Mouse (Mus musculus): ENCODE measurements around the gene Wwox.

DNA sequence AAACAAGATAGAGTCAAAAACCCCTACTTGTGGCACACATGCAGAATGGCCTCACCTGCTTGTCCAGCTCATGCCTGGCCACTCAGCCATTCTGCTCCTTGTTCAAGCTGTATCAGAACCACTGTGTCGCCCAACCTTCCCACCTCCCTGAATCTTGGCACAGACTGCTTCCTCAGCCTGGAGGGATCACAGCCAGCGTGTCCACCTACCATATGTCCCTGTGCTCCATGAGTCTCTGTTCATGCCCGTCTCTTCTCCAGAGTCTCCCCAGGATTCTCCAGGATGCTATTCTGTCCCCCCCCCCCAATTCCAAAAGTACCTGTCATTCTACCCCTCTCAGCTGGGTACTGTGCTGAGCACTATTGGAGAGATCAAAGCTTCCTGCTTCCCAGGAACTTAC, 63.7 kb downstream of the Wwox start:
- TF ChIP-seq GATA1 (IDR thresholded peaks at IDR 0.05; ENCODE audit: low read depth, low read length), result no peak
- TF ChIP-seq RCOR1 (IDR thresholded peaks at IDR 0.05; ENCODE audit: low read depth, low read length), result no peak
- no peak for TF ChIP-seq HCFC1 (IDR thresholded peaks at IDR 0.05; ENCODE audit: low read depth, low read length)
- TF ChIP-seq TAL1 (IDR thresholded peaks at IDR 0.05; ENCODE audit: low read length), result no peak
- TF ChIP-seq POLR2A (IDR thresholded peaks at IDR 0.05; ENCODE audit: control insufficient read depth in 1 of 2, insufficient read depth in 1 of 2, low read depth in 1 of 2, low read length in 2 of 2, poor library complexity in 1 of 2), result no peak
- TF ChIP-seq JUND (IDR thresholded peaks at IDR 0.05; ENCODE audit: low read depth, low read length), result no peak
- TF ChIP-seq NRF1 (IDR thresholded peaks at IDR 0.05; ENCODE audit: insufficient read depth, low read depth, low read length, poor library complexity, severe bottlenecking), result no peak
- no peak for TF ChIP-seq TCF12 (IDR thresholded peaks at IDR 0.05; ENCODE audit: low read depth, low read length)
- TF ChIP-seq USF1 (IDR thresholded peaks at IDR 0.05; ENCODE audit: low read depth, low read length), result no peak
- no peak for TF ChIP-seq CHD2 (IDR thresholded peaks at IDR 0.05; ENCODE audit: low read length)
- TF ChIP-seq CTCF (IDR thresholded peaks at IDR 0.05 in 2 of 3, conservative IDR thresholded peaks at IDR 0.05 in 1 of 3; ENCODE audit: control insufficient read depth in 1 of 3, insufficient read depth in 1 of 3, low read depth in 2 of 3, low read length in 3 of 3, poor library complexity in 1 of 3, severe bottlenecking in 1 of 3), result no peak
